Mouse (Mus musculus) embryo, embryonic 11 days (tissue): ENCODE measurements at regions not wholly inside any gene's neighbourhood (a gene's known extent, or its start where the extent isn't known, plus 50 kb on each side); places are given as distances from the start of the nearest gene placed in this dataset.

ENCODE experiments used
- DNase-seq: peaks from one replicate; pipeline ENCODE4 v3.0.0-alpha.2; 2015

GRCm38 (mm10) chr3:71959441-71959840 lies 1008.2 kb downstream of the Sis start:
- DNase-seq: no peak

GRCm38 (mm10) chr3:71919865-71920264 lies 1047.8 kb downstream of the Sis start:
- no peak for DNase-seq

- no peak for DNase-seq
Measured at GRCm38 (mm10) chr3:71913783-71914182, 1053.9 kb downstream of the Sis start.

- peak; percentile 46 for DNase-seq
Measured at GRCm38 (mm10) chr3:71909242-71909641, 1058.4 kb downstream of the Sis start.

- DNase-seq: no peak
Measured at GRCm38 (mm10) chr3:71864670-71865069, 1103.0 kb downstream of the Sis start.

GRCm38 (mm10) chr3:71836111-71836510 lies 1131.6 kb downstream of the Sis start:
- DNase-seq: no peak
